Mouse (Mus musculus) ES-E14 (cell line): Measurements from ENCODE around the gene Aamp.

Source experiments
- HCFC1 ChIP-seq: IDR thresholded peaks from 2 replicates; pipeline ENCODE4 v1.6.1; 2012; ENCODE audit warnings: low read length, inconsistent platforms, borderline replicate concordance; ENCODE audit not compliant: insufficient read depth
- MAFK ChIP-seq: IDR thresholded peaks from 2 replicates; pipeline ENCODE4 v1.6.1; 2014; ENCODE audit warnings: mild to moderate bottlenecking, low read depth, low read length, inconsistent platforms; ENCODE audit not compliant: insufficient read depth

- no peak for TF ChIP-seq MAFK
- peak; percentile 99 for TF ChIP-seq HCFC1
These were observed at the start of gene Aamp, which contains the start of gene Pnkd for GRCm38 (mm10) chr1:74284543-74285160.
